Mouse (Mus musculus) midbrain, postnatal 0 days (tissue): ENCODE measurements around the gene Adk. TPM values are rescaled to one million over a fixed set of nuclear protein-coding genes. Genes with fewer than 3 reads are reported as not detected.
A peak's percentile ranks its signal among the peaks of the same experiment; 100 is the strongest.

Experiments
- ATAC-seq: fragments of 200-750 bp; cut with Nextera tagmentation; 2 replicates; pipeline ENCODE4 v1.8.0; 2017; ENCODE audit warnings: moderate number of reproducible peaks, mild to moderate bottlenecking, moderate TSS enrichment, moderate library complexity; ENCODE audit not compliant: low FRiP score
- DNase-seq: peaks from one replicate; pipeline ENCODE4 v3.0.0-alpha.2; 2015; ENCODE audit warnings: low spot score
- H3K27ac ChIP-seq: fragments of 300-500 bp; sonication (generic); 2 replicates; pipeline ENCODE4 v1.5.1; 2014; ENCODE audit warnings: low read depth, mild to moderate bottlenecking, low read length, mixed read lengths
- H3K27me3 ChIP-seq: fragments of 300-500 bp; sonication (generic); 2 replicates; pipeline ENCODE4 v1.6.1; 2014; ENCODE audit warnings: low read length, control low read depth, mixed read lengths; ENCODE audit not compliant: insufficient read depth
- H3K36me3 ChIP-seq: fragments of 300-500 bp; sonication (generic); 2 replicates; pipeline ENCODE4 v1.6.1; 2014; ENCODE audit warnings: low read length, control low read depth, mixed read lengths; ENCODE audit not compliant: insufficient read depth
- H3K4me1 ChIP-seq: fragments of 300-500 bp; sonication (generic); 2 replicates; pipeline ENCODE4 v1.6.1; 2014; ENCODE audit warnings: mild to moderate bottlenecking, control low read depth, antibody characterized with exemption, low read length, mixed read lengths; ENCODE audit not compliant: insufficient read depth
- H3K4me2 ChIP-seq: fragments of 300-500 bp; sonication (generic); 2 replicates; pipeline ENCODE4 v1.6.1; 2014; ENCODE audit warnings: low read depth, mild to moderate bottlenecking, low read length, mixed read lengths; ENCODE audit not compliant: poor library complexity, severe bottlenecking
- H3K4me3 ChIP-seq: fragments of 300-500 bp; sonication (generic); 2 replicates; pipeline ENCODE4 v1.5.1; 2014; ENCODE audit warnings: low read depth, mild to moderate bottlenecking, low read length, moderate library complexity
- H3K9ac ChIP-seq: fragments of 300-500 bp; sonication (generic); replicated peaks from 2 replicates; pipeline ENCODE4 v1.6.1; 2014; ENCODE audit warnings: mild to moderate bottlenecking, low read length, moderate library complexity, mixed read lengths; ENCODE audit not compliant: poor library complexity, severe bottlenecking
- H3K9me3 ChIP-seq: fragments of 300-500 bp; sonication (generic); 2 replicates; pipeline ENCODE4 v1.6.1; 2016; ENCODE audit warnings: low read length, control low read depth
- CTCF ChIP-seq: IDR thresholded peaks from 2 replicates; pipeline ENCODE4 v1.5.1; 2016; ENCODE audit warnings: antibody characterized with exemption, mild to moderate bottlenecking
- WGBS: fragments of 180-500 bp; shearing (Covaris S2); extraction: QIAGEN DNeasy Blood & Tissue Kit; methylation state at CpG from one replicate; pipeline ENCODE4 v1.1.7; 2014; 5-methylcytosine and 5-hydroxymethylcytosine counted together
- polyA plus RNA-seq: library from polyadenylated mRNA; unstranded; fragments of >200 nt; fragmentation: Nextera tagmentation; extraction: Ambion mirVana; gene quantifications from 2 replicates; pipeline ENCODE4 v1.2.1, GENCODE M21; 2015
- total RNA-seq: library from RNA; depleted of rRNA; stranded (reverse); fragments of >200 nt; gene quantifications from 2 replicates; pipeline ENCODE4 v1.2.3, GENCODE M21; 2014

The Adk gene
- total and polyA plus RNA-seq, 2 experiments from 2014 or later, result 25.3 to 50.6 TPM

GRCm38 (mm10) chr14:21073981-21074380, 21.6 kb downstream of the Adk start:
- H3K4me2 ChIP-seq, result no peak overlapping the region
- no peaks in the 10 kb centered on the region for H3K9me3 ChIP-seq
- no peaks in the 10 kb centered on the region for H3K36me3 ChIP-seq
- ATAC-seq, result no peak
- no peaks in the 10 kb centered on the region for H3K27me3 ChIP-seq
- H3K4me1 ChIP-seq, result no peaks in the 10 kb centered on the region
- no peak overlapping the region for H3K27ac ChIP-seq
- H3K9ac ChIP-seq, result no peak overlapping the region
- H3K4me3 ChIP-seq, result no peak overlapping the region
- no peak for TF ChIP-seq CTCF
- DNase-seq, result no peak
- 71% methylated on average over 3 of the region's 3 CpGs for WGBS

GRCm38 (mm10) chr14:21074398-21075320, 22.3 kb downstream of the Adk start:
- WGBS, result 73% methylated on average over 11 of the region's 11 CpGs
- H3K27me3 ChIP-seq, result no peaks in the 10 kb centered on the region
- no peak overlapping the region for H3K27ac ChIP-seq
- no peak overlapping the region for H3K9ac ChIP-seq
- H3K4me1 ChIP-seq, result no peaks in the 10 kb centered on the region
- H3K9me3 ChIP-seq, result no peaks in the 10 kb centered on the region
- no peak overlapping the region for H3K4me3 ChIP-seq
- 0 out of 2 replicates have a peak overlapping the region, but pooled peaks have one; percentile 82 for H3K4me2 ChIP-seq
- no peaks in the 10 kb centered on the region for H3K36me3 ChIP-seq
- TF ChIP-seq CTCF, result no peak
- ATAC-seq (no peak), DNase-seq (no peak)

GRCm38 (mm10) chr14:21075751-21076500, 23.6 kb downstream of the Adk start:
- peak; percentile 96 for ATAC-seq
- Histone ChIP-seq H3K4me2 (peak overlapping the region; percentile 82), H3K36me3 (no peaks in the 10 kb centered on the region), H3K9ac (peak overlapping the region; percentile 56), H3K27me3 (no peaks in the 10 kb centered on the region), H3K9me3 (no peaks in the 10 kb centered on the region), H3K4me1 (no peaks in the 10 kb centered on the region), H3K4me3 (peak overlapping the region; percentile 76), H3K27ac (peak overlapping the region; percentile 73)
- under 1% methylated on average over 55 of the region's 59 CpGs for WGBS
- peak; percentile 93 for DNase-seq
- TF ChIP-seq CTCF, result 0 out of 2 replicates have a peak, but pooled peaks have one; percentile 2

GRCm38 (mm10) chr14:21076501-21077194, 24.3 kb downstream of the Adk start:
- no peaks in the 10 kb centered on the region for H3K36me3 ChIP-seq
- H3K4me3 ChIP-seq, result peak overlapping the region; percentile 76
- no peak overlapping the region for H3K27ac ChIP-seq
- H3K9ac ChIP-seq, result peak overlapping the region; percentile 56
- ATAC-seq (peak; percentile 36; the same call in 1 of the 2 replicates), DNase-seq (no peak)
- 47% methylated on average over 7 of the region's 7 CpGs for WGBS
- H3K4me2 ChIP-seq, result peak overlapping the region; percentile 82
- H3K9me3 ChIP-seq, result no peaks in the 10 kb centered on the region
- no peaks in the 10 kb centered on the region for H3K4me1 ChIP-seq
- TF ChIP-seq CTCF, result no peak
- H3K27me3 ChIP-seq, result no peaks in the 10 kb centered on the region

- DNase-seq (no peak), ATAC-seq (no peak)
- Histone ChIP-seq H3K9me3 (no peaks in the 10 kb centered on the region), H3K27me3 (no peaks in the 10 kb centered on the region), H3K4me1 (no peaks in the 10 kb centered on the region), H3K36me3 (no peaks in the 10 kb centered on the region), H3K4me3 (no peak overlapping the region), H3K9ac (no peak overlapping the region), H3K4me2 (no peak overlapping the region), H3K27ac (no peak overlapping the region)
- WGBS, result 87% methylated on average over 4 of the region's 4 CpGs
- no peak for TF ChIP-seq CTCF
Measured at GRCm38 (mm10) chr14:21077939-21078338, 25.6 kb downstream of the Adk start.
